Mouse (Mus musculus) stomach, postnatal 0 days (tissue): Measurements from ENCODE around the gene Pigm. TPM values are rescaled to one million over a fixed set of nuclear protein-coding genes. Genes with fewer than 3 reads are reported as not detected.
A peak's percentile ranks its signal among the peaks of the same experiment; 100 is the strongest.

Source experiments
- ATAC-seq: fragments of 200-750 bp; cut with Nextera tagmentation; 2 replicates; pipeline ENCODE4 v1.8.0; 2017; ENCODE audit not compliant: low FRiP score, low TSS enrichment
- DNase-seq: peaks from one replicate; pipeline ENCODE4 v3.0.0-alpha.2; 2016; ENCODE audit warnings: low spot score
- H3K27ac ChIP-seq: fragments of 300-500 bp; sonication (generic); replicated peaks from 2 replicates; pipeline ENCODE4 v1.5.1; 2014; ENCODE audit warnings: mild to moderate bottlenecking, control low read depth
- H3K27me3 ChIP-seq: fragments of 300-500 bp; sonication (generic); 2 replicates; pipeline ENCODE4 v1.6.1; 2014; ENCODE audit warnings: low read length; ENCODE audit not compliant: control insufficient read depth, insufficient read depth
- H3K36me3 ChIP-seq: fragments of 300-500 bp; sonication (generic); 2 replicates; pipeline ENCODE4 v1.6.1; 2014; ENCODE audit warnings: low read length, mixed read lengths; ENCODE audit not compliant: control insufficient read depth, insufficient read depth
- H3K4me1 ChIP-seq: fragments of 300-500 bp; sonication (generic); replicated peaks from 2 replicates; pipeline ENCODE4 v1.6.1; 2014; ENCODE audit warnings: antibody characterized with exemption; ENCODE audit not compliant: control insufficient read depth, insufficient read depth
- H3K4me2 ChIP-seq: fragments of 300-500 bp; sonication (generic); replicated peaks from 2 replicates; pipeline ENCODE4 v1.6.1; 2014; ENCODE audit warnings: low read depth, mild to moderate bottlenecking, control low read depth, moderate library complexity
- H3K4me3 ChIP-seq: fragments of 300-500 bp; sonication (generic); 2 replicates; pipeline ENCODE4 v1.5.1; 2014; ENCODE audit warnings: low read depth, low read length, control low read depth
- H3K9ac ChIP-seq: fragments of 300-500 bp; sonication (generic); 2 replicates; pipeline ENCODE4 v1.6.1; 2014; ENCODE audit warnings: mild to moderate bottlenecking, low read length, control low read depth, mixed read lengths
- H3K9me3 ChIP-seq: fragments of 300-500 bp; sonication (generic); 2 replicates; pipeline ENCODE4 v1.6.1; 2016; ENCODE audit warnings: low read length; ENCODE audit not compliant: control insufficient read depth
- CTCF ChIP-seq: IDR thresholded peaks from 2 replicates; pipeline ENCODE4 v1.5.1; 2016; ENCODE audit warnings: antibody characterized with exemption, low read depth, mild to moderate bottlenecking, moderate library complexity
- EP300 ChIP-seq: optimal IDR thresholded peaks from 2 replicates; pipeline ENCODE3; 2016; ENCODE audit warnings: antibody characterized with exemption
- WGBS: fragments of 180-500 bp; shearing (Covaris S2); extraction: QIAGEN DNeasy Blood & Tissue Kit; methylation state at CpG from one replicate; pipeline ENCODE4 v1.1.7; 2014; 5-methylcytosine and 5-hydroxymethylcytosine counted together
- polyA plus RNA-seq: library from polyadenylated mRNA; unstranded; fragments of >200 nt; fragmentation: Nextera tagmentation; extraction: Ambion mirVana; gene quantifications from 2 replicates; pipeline ENCODE4 v1.2.1, GENCODE M21; 2015

The Pigm gene
- polyA plus RNA-seq, 1 experiment from 2014 or later, result 3.6 TPM

- no peak for DNase-seq
- no peaks in the 10 kb centered on the region for H3K27me3 ChIP-seq
Observed at GRCm38 (mm10) chr1:172396996-172397752, 20.8 kb downstream of the Pigm start.

GRCm38 (mm10) chr1:172406077-172406706, 29.8 kb downstream of the Pigm start:
- H3K36me3 ChIP-seq, result no peaks in the 10 kb centered on the region
- no peak for TF ChIP-seq EP300
- no peak for TF ChIP-seq CTCF
- ATAC-seq (no peak), DNase-seq (no peak)
- H3K27ac ChIP-seq, result no peak overlapping the region
- H3K4me2 ChIP-seq, result no peak overlapping the region
- no peaks in the 10 kb centered on the region for H3K9me3 ChIP-seq
- no peaks in the 10 kb centered on the region for H3K4me1 ChIP-seq
- no peak overlapping the region for H3K4me3 ChIP-seq
- WGBS, result 30% methylated on average over 16 of the region's 16 CpGs
- no peak overlapping the region for H3K9ac ChIP-seq
- no peaks in the 10 kb centered on the region for H3K27me3 ChIP-seq

More at GRCm38 (mm10) chr1:172396996-172397752, 20.8 kb downstream of the Pigm start:
- no peak overlapping the region for H3K4me3 ChIP-seq
- no peak overlapping the region for H3K4me2 ChIP-seq
- no peak overlapping the region for H3K9ac ChIP-seq
- no peaks in the 10 kb centered on the region for H3K4me1 ChIP-seq
- H3K27ac ChIP-seq, result no peak overlapping the region
- H3K36me3 ChIP-seq, result no peaks in the 10 kb centered on the region
- TF ChIP-seq CTCF (no peak), EP300 (no peak)
- no peaks in the 10 kb centered on the region for H3K9me3 ChIP-seq
- 47% methylated on average over 9 of the region's 9 CpGs for WGBS
- ATAC-seq, result no peak

GRCm38 (mm10) chr1:172408996-172409395, 32.6 kb downstream of the Pigm start:
- no peak overlapping the region for H3K27ac ChIP-seq
- H3K9me3 ChIP-seq, result no peaks in the 10 kb centered on the region
- no peak overlapping the region for H3K9ac ChIP-seq
- ATAC-seq (no peak), DNase-seq (no peak)
- H3K4me2 ChIP-seq, result no peak overlapping the region
- no peaks in the 10 kb centered on the region for H3K4me1 ChIP-seq
- TF ChIP-seq EP300, result no peak
- peak; percentile 97 for TF ChIP-seq CTCF
- H3K4me3 ChIP-seq, result no peak overlapping the region
- H3K27me3 ChIP-seq, result no peaks in the 10 kb centered on the region
- 7% methylated on average over 6 of the region's 6 CpGs for WGBS
- H3K36me3 ChIP-seq, result no peaks in the 10 kb centered on the region

GRCm38 (mm10) chr1:172409431-172409830, 33.1 kb downstream of the Pigm start:
- no peaks in the 10 kb centered on the region for H3K4me1 ChIP-seq
- H3K36me3 ChIP-seq, result no peaks in the 10 kb centered on the region
- TF ChIP-seq EP300, result no peak
- TF ChIP-seq CTCF, result no peak
- 14% methylated on average over 5 of the region's 5 CpGs for WGBS
- no peak overlapping the region for H3K9ac ChIP-seq
- no peaks in the 10 kb centered on the region for H3K27me3 ChIP-seq
- H3K9me3 ChIP-seq, result no peaks in the 10 kb centered on the region
- no peak for DNase-seq
- no peak for ATAC-seq
- no peak overlapping the region for H3K27ac ChIP-seq
- H3K4me3 ChIP-seq, result no peak overlapping the region
- H3K4me2 ChIP-seq, result no peak overlapping the region

GRCm38 (mm10) chr1:172410806-172411205, 34.5 kb downstream of the Pigm start:
- Histone ChIP-seq H3K36me3 (no peaks in the 10 kb centered on the region), H3K9me3 (no peaks in the 10 kb centered on the region), H3K27ac (no peak overlapping the region), H3K9ac (no peak overlapping the region), H3K4me3 (no peak overlapping the region), H3K27me3 (no peaks in the 10 kb centered on the region), H3K4me1 (no peaks in the 10 kb centered on the region), H3K4me2 (no peak overlapping the region)
- DNase-seq, result peak; percentile 75
- 7% methylated on average over 4 of the region's 4 CpGs for WGBS
- ATAC-seq, result no peak
- TF ChIP-seq CTCF (peak; percentile 86), EP300 (no peak)

- ATAC-seq (peak; percentile 69), DNase-seq (peak; percentile 83)
- H3K27me3 ChIP-seq, result no peaks in the 10 kb centered on the region
- H3K9ac ChIP-seq, result no peak overlapping the region
- H3K36me3 ChIP-seq, result no peaks in the 10 kb centered on the region
- no peak overlapping the region for H3K27ac ChIP-seq
- H3K4me2 ChIP-seq, result no peak overlapping the region
- WGBS, result 3% methylated on average over 5 of the region's 5 CpGs
- H3K9me3 ChIP-seq, result no peaks in the 10 kb centered on the region
- TF ChIP-seq EP300, result no peak
- peak; percentile 95 for TF ChIP-seq CTCF
- no peak overlapping the region for H3K4me3 ChIP-seq
- no peaks in the 10 kb centered on the region for H3K4me1 ChIP-seq
Observed at GRCm38 (mm10) chr1:172412204-172412603, 35.9 kb downstream of the Pigm start.
